Mouse (Mus musculus): ENCODE measurements at regions not wholly inside any gene's neighbourhood (a gene's known extent, or its start where the extent isn't known, plus 50 kb on each side); places are given as distances from the start of the nearest gene placed in this dataset.

GRCm38 (mm10) chr6:143502803-143503202 lies 335.8 kb downstream of the Etnk1 start:
- no peak for TF ChIP-seq CTCF (IDR thresholded peaks at IDR 0.05; ENCODE audit: low read depth)
- no peak for TF ChIP-seq EP300 (IDR thresholded peaks at IDR 0.05; ENCODE audit: low read depth)
